Mouse (Mus musculus): ENCODE results near the gene Cct8l1. TPM values are rescaled to one million over a fixed set of nuclear protein-coding genes. Genes with fewer than 3 reads are reported as not detected.

Gene Cct8l1
- polyA plus RNA-seq, 1 experiment from 2014 or later, result 0.09 TPM

GRCm38 (mm10) chr5:25532256-25533147 lies 16.6 kb downstream of the Cct8l1 start:
- Histone ChIP-seq H3K4me1 (replicated peaks; ENCODE audit: control insufficient read depth, insufficient read depth, low read length) (peaks cover under 1% of the 10 kb centered on the region; the same call in 1 of the 2 replicates), H3K36me3 (ENCODE audit: control insufficient read depth, insufficient read depth) (no peaks in the 10 kb centered on the region), H3K27ac (ENCODE audit: low read depth, low read length) (peak overlapping the region; percentile 50), H3K4me2 (replicated peaks; ENCODE audit: low read depth) (no peak overlapping the region), H3K4me3 (ENCODE audit: low read depth, low read length) (no peak overlapping the region), H3K27me3 (replicated peaks; ENCODE audit: control insufficient read depth, insufficient read depth, low read length) (no peaks in the 10 kb centered on the region), H3K9me3 (ENCODE audit: control insufficient read depth) (no peaks in the 10 kb centered on the region), H3K9ac (ENCODE audit: low read depth, low read length) (no peak overlapping the region)
- ATAC-seq, result no peak
- no peak for TF ChIP-seq CTCF (IDR thresholded peaks at IDR 0.05; ENCODE audit: low read depth)
- WGBS, result 71% methylated on average over 18 of the region's 18 CpGs

DNA sequence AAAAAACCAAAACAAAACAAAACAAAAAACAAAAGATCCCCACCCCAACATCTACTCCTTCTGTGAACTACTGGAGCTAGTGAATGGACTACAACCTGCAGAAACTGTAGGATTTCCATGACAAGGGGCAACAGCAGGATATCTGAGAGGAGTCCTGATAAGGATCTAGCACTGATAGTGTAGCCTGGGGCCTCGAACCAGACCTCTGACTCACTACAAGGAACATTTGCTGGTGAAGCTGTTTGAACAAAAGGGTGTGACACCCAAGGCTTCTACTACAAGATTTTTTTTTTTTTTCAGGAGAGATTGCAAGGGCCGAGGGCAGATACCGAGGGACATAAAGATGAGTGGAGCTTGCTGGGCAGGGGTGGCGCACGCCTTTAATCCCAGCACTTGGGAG lies 17.4 kb downstream of the Cct8l1 start:
- 52% methylated on average over 5 of the region's 5 CpGs for WGBS
- Histone ChIP-seq H3K9me3 (ENCODE audit: control insufficient read depth) (no peaks in the 10 kb centered on the region), H3K4me3 (ENCODE audit: low read depth, low read length) (no peak overlapping the region), H3K36me3 (ENCODE audit: control insufficient read depth, insufficient read depth) (no peaks in the 10 kb centered on the region), H3K4me1 (replicated peaks; ENCODE audit: control insufficient read depth, insufficient read depth, low read length) (no peaks in the 10 kb centered on the region), H3K27ac (ENCODE audit: low read depth, low read length) (no peak overlapping the region), H3K9ac (ENCODE audit: low read depth, low read length) (no peak overlapping the region), H3K4me2 (replicated peaks; ENCODE audit: low read depth) (no peak overlapping the region), H3K27me3 (replicated peaks; ENCODE audit: control insufficient read depth, insufficient read depth, low read length) (no peaks in the 10 kb centered on the region)
- no peak for ATAC-seq
- TF ChIP-seq CTCF (IDR thresholded peaks at IDR 0.05; ENCODE audit: low read depth), result no peak

DNA sequence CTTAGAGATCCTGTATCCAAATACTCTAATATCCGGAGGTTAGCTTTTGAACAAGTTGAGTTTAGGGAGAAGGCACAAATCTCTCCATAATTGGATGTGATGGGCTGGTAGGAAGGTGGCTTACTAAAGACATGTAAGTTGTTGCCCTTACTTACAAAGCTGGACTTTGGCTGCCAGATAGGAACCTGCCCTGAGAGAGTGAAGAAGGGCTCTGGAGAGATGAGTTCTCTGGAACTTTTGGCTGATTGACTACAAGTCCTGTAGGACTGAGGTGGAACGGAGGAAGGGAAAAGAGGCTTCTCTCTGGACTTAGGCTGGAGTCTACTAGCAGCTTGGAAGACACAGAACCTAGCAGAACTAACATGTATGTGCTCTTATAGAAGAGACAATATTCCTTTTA lies 19.7 kb downstream of the Cct8l1 start:
- peak overlapping the region; percentile 46; the same call in 1 of the 2 replicates for H3K27ac ChIP-seq (ENCODE audit: low read depth, low read length)
- no peak for ATAC-seq
- WGBS, result 83% methylated on average over 2 of the region's 2 CpGs
- no peak overlapping the region for H3K9ac ChIP-seq (ENCODE audit: low read depth, low read length)
- no peaks in the 10 kb centered on the region for H3K27me3 ChIP-seq (replicated peaks; ENCODE audit: control insufficient read depth, insufficient read depth, low read length)
- no peaks in the 10 kb centered on the region for H3K9me3 ChIP-seq (ENCODE audit: control insufficient read depth)
- TF ChIP-seq CTCF (IDR thresholded peaks at IDR 0.05; ENCODE audit: low read depth), result no peak
- H3K4me2 ChIP-seq (replicated peaks; ENCODE audit: low read depth), result peak overlapping the region; percentile 30; the same call in 1 of the 2 replicates
- H3K4me1 ChIP-seq (replicated peaks; ENCODE audit: control insufficient read depth, insufficient read depth, low read length), result no peaks in the 10 kb centered on the region
- H3K36me3 ChIP-seq (ENCODE audit: control insufficient read depth, insufficient read depth), result no peaks in the 10 kb centered on the region
- H3K4me3 ChIP-seq (ENCODE audit: low read depth, low read length), result no peak overlapping the region

DNA sequence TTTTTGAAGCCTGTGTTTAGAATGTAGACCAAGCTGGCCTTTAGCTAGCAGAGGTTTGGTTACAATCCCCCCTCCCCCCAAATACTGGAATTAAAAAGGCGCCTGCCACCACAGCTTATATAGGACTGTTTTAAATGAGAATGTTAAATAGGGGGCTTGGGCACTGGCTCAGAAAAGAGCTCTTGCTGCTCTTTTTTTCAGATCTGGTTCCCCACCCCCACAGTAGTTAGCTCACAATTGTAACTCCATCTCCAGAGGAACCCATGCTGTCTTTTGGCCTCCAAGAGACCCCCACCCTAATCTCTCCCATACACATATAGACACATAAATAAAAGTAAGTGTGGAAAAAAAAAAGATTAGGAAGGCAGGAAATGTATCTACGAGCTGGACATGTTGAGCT lies 20.6 kb downstream of the Cct8l1 start:
- Histone ChIP-seq H3K4me2 (replicated peaks; ENCODE audit: low read depth) (peak overlapping the region; percentile 44), H3K36me3 (ENCODE audit: control insufficient read depth, insufficient read depth) (no peaks in the 10 kb centered on the region), H3K4me1 (replicated peaks; ENCODE audit: control insufficient read depth, insufficient read depth, low read length) (no peaks in the 10 kb centered on the region), H3K27ac (ENCODE audit: low read depth, low read length) (peak overlapping the region; percentile 90), H3K27me3 (replicated peaks; ENCODE audit: control insufficient read depth, insufficient read depth, low read length) (no peaks in the 10 kb centered on the region), H3K9ac (ENCODE audit: low read depth, low read length) (no peak overlapping the region), H3K4me3 (ENCODE audit: low read depth, low read length) (no peak overlapping the region), H3K9me3 (ENCODE audit: control insufficient read depth) (no peaks in the 10 kb centered on the region)
- WGBS, result 47% methylated on average over 2 of the region's 2 CpGs
- TF ChIP-seq CTCF (IDR thresholded peaks at IDR 0.05; ENCODE audit: low read depth), result no peak
- ATAC-seq, result no peak

DNA sequence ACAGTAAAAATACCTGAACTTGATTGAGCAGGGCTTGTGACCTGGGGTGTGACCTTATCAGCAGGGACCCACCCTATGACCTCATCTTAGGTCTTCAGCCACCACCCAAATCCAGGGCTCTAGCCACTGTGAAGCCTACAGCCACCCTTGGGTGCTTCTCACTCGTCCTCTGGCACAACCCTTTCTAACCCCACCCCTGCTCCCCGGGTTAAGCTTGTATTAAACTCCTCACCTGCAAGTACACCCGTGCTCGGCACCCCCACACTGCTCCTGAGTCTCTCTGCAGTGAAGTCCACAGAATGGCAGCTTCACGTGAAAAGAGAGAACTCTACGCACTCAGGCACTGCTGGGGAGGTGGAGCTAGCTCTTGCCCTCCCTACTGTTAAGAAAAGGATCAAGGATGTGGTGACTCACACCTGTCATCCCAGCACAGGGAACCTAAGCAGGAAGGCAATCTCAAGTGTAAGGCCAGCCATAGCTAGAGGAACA lies 21.1 kb downstream of the Cct8l1 start:
- Histone ChIP-seq H3K27me3 (replicated peaks; ENCODE audit: control insufficient read depth, insufficient read depth, low read length) (no peaks in the 10 kb centered on the region), H3K9me3 (ENCODE audit: control insufficient read depth) (no peaks in the 10 kb centered on the region), H3K4me2 (replicated peaks; ENCODE audit: low read depth) (peak overlapping the region; percentile 44), H3K4me1 (replicated peaks; ENCODE audit: control insufficient read depth, insufficient read depth, low read length) (no peaks in the 10 kb centered on the region), H3K27ac (ENCODE audit: low read depth, low read length) (peak overlapping the region; percentile 90), H3K36me3 (ENCODE audit: control insufficient read depth, insufficient read depth) (no peaks in the 10 kb centered on the region), H3K9ac (ENCODE audit: low read depth, low read length) (0 out of 2 replicates have a peak overlapping the region, but pooled peaks have one; percentile 13), H3K4me3 (ENCODE audit: low read depth, low read length) (no peak overlapping the region)
- no peak for TF ChIP-seq CTCF (IDR thresholded peaks at IDR 0.05; ENCODE audit: low read depth)
- 29% methylated on average over 6 of the region's 6 CpGs for WGBS
- peak; percentile 90 for ATAC-seq

GRCm38 (mm10) chr5:25540412-25540811 lies 24.5 kb downstream of the Cct8l1 start:
- Histone ChIP-seq H3K27ac (ENCODE audit: low read depth, low read length) (no peak overlapping the region), H3K36me3 (ENCODE audit: control insufficient read depth, insufficient read depth) (no peaks in the 10 kb centered on the region), H3K9me3 (ENCODE audit: control insufficient read depth) (no peaks in the 10 kb centered on the region), H3K4me3 (ENCODE audit: low read depth, low read length) (no peak overlapping the region), H3K4me1 (replicated peaks; ENCODE audit: control insufficient read depth, insufficient read depth, low read length) (no peaks in the 10 kb centered on the region), H3K27me3 (replicated peaks; ENCODE audit: control insufficient read depth, insufficient read depth, low read length) (no peaks in the 10 kb centered on the region), H3K4me2 (replicated peaks; ENCODE audit: low read depth) (no peak overlapping the region), H3K9ac (ENCODE audit: low read depth, low read length) (no peak overlapping the region)
- no peak for TF ChIP-seq CTCF (IDR thresholded peaks at IDR 0.05; ENCODE audit: low read depth)
- peak; percentile 70 for ATAC-seq
